Mouse (Mus musculus) heart, embryonic 10.5 days (tissue): Measurements from ENCODE around the gene Anapc2. TPM values are rescaled to one million over a fixed set of nuclear protein-coding genes. Genes with fewer than 3 reads are reported as not detected.

Experiments
- DNase-seq: peaks from one replicate; pipeline ENCODE4 v3.0.0-alpha.2; 2017; ENCODE audit warnings: low spot score
- H3K27ac ChIP-seq: fragments of 300-500 bp; sonication (generic); 2 replicates; pipeline ENCODE4 v1.5.1; 2016; ENCODE audit warnings: mild to moderate bottlenecking
- H3K27me3 ChIP-seq: fragments of 300-500 bp; sonication (generic); 2 replicates; pipeline ENCODE4 v1.6.1; 2016; ENCODE audit warnings: mild to moderate bottlenecking; ENCODE audit not compliant: poor library complexity, insufficient read depth, severe bottlenecking
- H3K36me3 ChIP-seq: fragments of 300-500 bp; sonication (generic); 2 replicates; pipeline ENCODE4 v1.6.1; 2016; ENCODE audit warnings: mild to moderate bottlenecking, moderate library complexity
- H3K4me1 ChIP-seq: fragments of 300-500 bp; sonication (generic); 2 replicates; pipeline ENCODE4 v1.6.1; 2016; ENCODE audit warnings: mild to moderate bottlenecking
- H3K4me3 ChIP-seq: fragments of 300-500 bp; sonication (generic); 2 replicates; pipeline ENCODE4 v1.5.1; 2016; ENCODE audit warnings: mild to moderate bottlenecking, moderate library complexity
- H3K9me3 ChIP-seq: fragments of 300-500 bp; sonication (generic); 2 replicates; pipeline ENCODE4 v1.6.1; 2016; ENCODE audit warnings: mild to moderate bottlenecking, moderate library complexity
- WGBS: fragments of 180-500 bp; shearing (Covaris S2); methylation state at CpG from one replicate; pipeline ENCODE4 v1.1.7; 2016; 5-methylcytosine and 5-hydroxymethylcytosine counted together
- polyA plus RNA-seq: library from polyadenylated mRNA; unstranded; fragments of >200 nt; fragmentation: Nextera tagmentation; extraction: Ambion mirVana; gene quantifications from 2 replicates; pipeline ENCODE4 v1.2.1, GENCODE M21; 2016

Gene Anapc2
- polyA plus RNA-seq, 1 experiment from 2014 or later: 113 TPM

GRCm38 (mm10) chr2:25288734-25289345 lies 16.6 kb downstream of the Anapc2 start:
- no peaks in the 10 kb centered on the region for H3K9me3 ChIP-seq
- no peak overlapping the region for H3K4me3 ChIP-seq
- H3K4me1 ChIP-seq: peaks cover 28% of the 10 kb centered on the region
- 82% methylated on average over 7 of the region's 7 CpGs for WGBS
- no peak for DNase-seq
- H3K27me3 ChIP-seq: peaks cover 82% of the 10 kb centered on the region
- peaks cover 26% of the 10 kb centered on the region for H3K36me3 ChIP-seq
- H3K27ac ChIP-seq: no peak overlapping the region

GRCm38 (mm10) chr2:25289651-25290050 lies 17.4 kb downstream of the Anapc2 start, which contains the start of gene Lrrc26:
Gene Lrrc26, plus strand, starts transcription at chr2:25289915.
- H3K36me3 ChIP-seq: peaks cover 18% of the 10 kb centered on the region
- H3K4me3 ChIP-seq: peak within 1 kb of the TSS; percentile 36

GRCm38 (mm10) chr2:25290101-25290815 lies 18.0 kb downstream of the Anapc2 start:
- peaks cover 96% of the 10 kb centered on the region for H3K27me3 ChIP-seq
- no peak overlapping the region for H3K27ac ChIP-seq
- no peak for DNase-seq
- WGBS: 3% methylated on average over 54 of the region's 54 CpGs
- peaks cover 11% of the 10 kb centered on the region for H3K36me3 ChIP-seq
- no peaks in the 10 kb centered on the region for H3K9me3 ChIP-seq
- peak overlapping the region; percentile 36 for H3K4me3 ChIP-seq
- H3K4me1 ChIP-seq: peaks cover 28% of the 10 kb centered on the region

More at GRCm38 (mm10) chr2:25289651-25290050, 17.4 kb downstream of the Anapc2 start, which contains the start of gene Lrrc26:
- no peak for DNase-seq
- WGBS: 9% methylated on average over 11 of the region's 11 CpGs
- H3K9me3 ChIP-seq: no peaks in the 10 kb centered on the region
- H3K27ac ChIP-seq: no peak within 1 kb of the TSS
- H3K27me3 ChIP-seq: peaks cover 90% of the 10 kb centered on the region
- H3K4me1 ChIP-seq: peaks cover 28% of the 10 kb centered on the region

GRCm38 (mm10) chr2:25290816-25291130 lies 18.5 kb downstream of the Anapc2 start:
- no peak for DNase-seq
- peaks cover 100% of the 10 kb centered on the region for H3K27me3 ChIP-seq
- H3K27ac ChIP-seq: no peak overlapping the region
- peaks cover 28% of the 10 kb centered on the region for H3K4me1 ChIP-seq
- H3K36me3 ChIP-seq: peaks cover 6% of the 10 kb centered on the region
- H3K4me3 ChIP-seq: peak overlapping the region; percentile 36
- no peaks in the 10 kb centered on the region for H3K9me3 ChIP-seq
- under 1% methylated on average over 18 of the region's 18 CpGs for WGBS

GRCm38 (mm10) chr2:25291184-25292053 lies 19.1 kb downstream of the Anapc2 start:
- Histone ChIP-seq H3K9me3 (no peaks in the 10 kb centered on the region), H3K4me1 (peaks cover 28% of the 10 kb centered on the region), H3K27ac (no peak overlapping the region), H3K36me3 (no peaks in the 10 kb centered on the region), H3K27me3 (peaks cover 100% of the 10 kb centered on the region), H3K4me3 (peak overlapping the region; percentile 50)
- no peak for DNase-seq
- WGBS: 8% methylated on average over 32 of the region's 32 CpGs

- H3K4me1 ChIP-seq: peaks cover 28% of the 10 kb centered on the region
- 7% methylated on average over 41 of the region's 43 CpGs for WGBS
- peak overlapping the region; percentile 50 for H3K4me3 ChIP-seq
- H3K36me3 ChIP-seq: no peaks in the 10 kb centered on the region
- no peaks in the 10 kb centered on the region for H3K9me3 ChIP-seq
- H3K27me3 ChIP-seq: peaks cover 100% of the 10 kb centered on the region
- no peak overlapping the region for H3K27ac ChIP-seq
- no peak for DNase-seq
Observed at GRCm38 (mm10) chr2:25292054-25292544, 19.8 kb downstream of the Anapc2 start.

- H3K27me3 ChIP-seq: peaks cover 100% of the 10 kb centered on the region
- 0% methylated on average over 1 of the region's 1 CpGs for WGBS
- no peaks in the 10 kb centered on the region for H3K36me3 ChIP-seq
- H3K27ac ChIP-seq: no peak overlapping the region
- DNase-seq: no peak
- H3K4me1 ChIP-seq: peaks cover 28% of the 10 kb centered on the region
- no peak overlapping the region for H3K4me3 ChIP-seq
- no peaks in the 10 kb centered on the region for H3K9me3 ChIP-seq
Observed at GRCm38 (mm10) chr2:25292856-25293255, 20.6 kb downstream of the Anapc2 start.

- no peak overlapping the region for H3K27ac ChIP-seq
- H3K4me3 ChIP-seq: no peak overlapping the region
- peaks cover 28% of the 10 kb centered on the region for H3K4me1 ChIP-seq
- 66% methylated on average over 9 of the region's 9 CpGs for WGBS
- H3K27me3 ChIP-seq: peaks cover 100% of the 10 kb centered on the region
- no peak for DNase-seq
- no peaks in the 10 kb centered on the region for H3K9me3 ChIP-seq
- no peaks in the 10 kb centered on the region for H3K36me3 ChIP-seq
Observed at GRCm38 (mm10) chr2:25293706-25294105, 21.4 kb downstream of the Anapc2 start.

GRCm38 (mm10) chr2:25297093-25297492 lies 24.8 kb downstream of the Anapc2 start:
- Histone ChIP-seq H3K9me3 (no peaks in the 10 kb centered on the region), H3K4me1 (peaks cover 6% of the 10 kb centered on the region), H3K36me3 (no peaks in the 10 kb centered on the region), H3K27me3 (peaks cover 74% of the 10 kb centered on the region), H3K4me3 (no peak overlapping the region), H3K27ac (no peak overlapping the region)
- 67% methylated on average over 8 of the region's 8 CpGs for WGBS
- DNase-seq: no peak

GRCm38 (mm10) chr2:25298046-25298445 lies 25.8 kb downstream of the Anapc2 start:
- 76% methylated on average over 10 of the region's 10 CpGs for WGBS

GRCm38 (mm10) chr2:25303452-25303851 lies 31.2 kb downstream of the Anapc2 start:
- WGBS: 55% methylated on average over 3 of the region's 3 CpGs
- Histone ChIP-seq H3K4me1 (peaks cover 9% of the 10 kb centered on the region), H3K27ac (no peak overlapping the region), H3K36me3 (no peaks in the 10 kb centered on the region), H3K4me3 (no peak overlapping the region), H3K27me3 (peaks cover 70% of the 10 kb centered on the region), H3K9me3 (no peaks in the 10 kb centered on the region)
- no peak for DNase-seq

More at GRCm38 (mm10) chr2:25298046-25298445, 25.8 kb downstream of the Anapc2 start:
- H3K36me3 ChIP-seq: no peaks in the 10 kb centered on the region
- peaks cover 70% of the 10 kb centered on the region for H3K27me3 ChIP-seq
- H3K9me3 ChIP-seq: no peaks in the 10 kb centered on the region
- H3K27ac ChIP-seq: no peak overlapping the region
- no peak overlapping the region for H3K4me3 ChIP-seq
- DNase-seq: no peak
- no peaks in the 10 kb centered on the region for H3K4me1 ChIP-seq

GRCm38 (mm10) chr2:25303931-25304656 lies 31.8 kb downstream of the Anapc2 start:
- Histone ChIP-seq H3K27me3 (peaks cover 70% of the 10 kb centered on the region), H3K4me3 (peak overlapping the region; percentile 60; the same call in 1 of the 2 replicates), H3K36me3 (no peaks in the 10 kb centered on the region), H3K4me1 (peaks cover 9% of the 10 kb centered on the region), H3K9me3 (no peaks in the 10 kb centered on the region), H3K27ac (no peak overlapping the region)
- no peak for DNase-seq
- WGBS: 66% methylated on average over 7 of the region's 7 CpGs
